Mouse (Mus musculus): ENCODE measurements around the gene Samd4. TPM values are rescaled to one million over a fixed set of nuclear protein-coding genes. Genes with fewer than 3 reads are reported as not detected.

The Samd4 gene
- polyA plus RNA-seq, 1 experiment from 2014 or later: 3.3 TPM

GRCm38 (mm10) chr14:46994704-46995103 lies 112.0 kb downstream of the Samd4 start:
- H3K4me1 ChIP-seq: peaks cover 27% of the 10 kb centered on the region
- H3K36me3 ChIP-seq: no peaks in the 10 kb centered on the region
- H3K9me3 ChIP-seq (replicated peaks): no peaks in the 10 kb centered on the region
- WGBS: 92% methylated on average over 7 of the region's 7 CpGs
- H3K27me3 ChIP-seq (ENCODE audit: low read depth, poor library complexity, severe bottlenecking): no peaks in the 10 kb centered on the region
- DNase-seq (ENCODE audit: low spot score): no peak
- no peak overlapping the region for H3K27ac ChIP-seq (replicated peaks)
- no peak overlapping the region for H3K4me3 ChIP-seq

- Histone ChIP-seq H3K27ac (replicated peaks) (no peak overlapping the region), H3K27me3 (ENCODE audit: low read depth, poor library complexity, severe bottlenecking) (no peaks in the 10 kb centered on the region), H3K4me3 (no peak overlapping the region), H3K36me3 (no peaks in the 10 kb centered on the region), H3K9me3 (replicated peaks) (no peaks in the 10 kb centered on the region), H3K4me1 (peaks cover 15% of the 10 kb centered on the region; the same call in 1 of the 2 replicates)
- WGBS: 77% methylated on average over 9 of the region's 9 CpGs
- DNase-seq (ENCODE audit: low spot score): no peak
These were observed 116.8 kb downstream of the Samd4 start for GRCm38 (mm10) chr14:46999321-47000025.

- H3K36me3 ChIP-seq: no peaks in the 10 kb centered on the region
- H3K9me3 ChIP-seq (replicated peaks): no peaks in the 10 kb centered on the region
- peaks cover 15% of the 10 kb centered on the region; the same call in 1 of the 2 replicates for H3K4me1 ChIP-seq
- H3K4me3 ChIP-seq: no peak overlapping the region
- 88% methylated on average over 11 of the region's 11 CpGs for WGBS
- DNase-seq (ENCODE audit: low spot score): no peak
- no peak overlapping the region for H3K27ac ChIP-seq (replicated peaks)
- H3K27me3 ChIP-seq (ENCODE audit: low read depth, poor library complexity, severe bottlenecking): no peaks in the 10 kb centered on the region
These were observed 117.6 kb downstream of the Samd4 start for GRCm38 (mm10) chr14:47000096-47000736.

GRCm38 (mm10) chr14:47000786-47001761 lies 118.4 kb downstream of the Samd4 start:
- WGBS: 80% methylated on average over 24 of the region's 24 CpGs
- no peak for DNase-seq (ENCODE audit: low spot score)
- Histone ChIP-seq H3K4me1 (peaks cover 15% of the 10 kb centered on the region; the same call in 1 of the 2 replicates), H3K27me3 (ENCODE audit: low read depth, poor library complexity, severe bottlenecking) (no peaks in the 10 kb centered on the region), H3K9me3 (replicated peaks) (no peaks in the 10 kb centered on the region), H3K36me3 (no peaks in the 10 kb centered on the region), H3K4me3 (no peak overlapping the region), H3K27ac (replicated peaks) (no peak overlapping the region)

GRCm38 (mm10) chr14:47004161-47004560 lies 121.5 kb downstream of the Samd4 start:
- WGBS: 36% methylated on average over 3 of the region's 3 CpGs
- no peaks in the 10 kb centered on the region for H3K9me3 ChIP-seq (replicated peaks)
- no peak overlapping the region for H3K4me3 ChIP-seq

GRCm38 (mm10) chr14:47011171-47012139 lies 128.8 kb downstream of the Samd4 start:
- Histone ChIP-seq H3K9me3 (replicated peaks) (no peaks in the 10 kb centered on the region), H3K4me1 (peaks cover 23% of the 10 kb centered on the region), H3K4me3 (peak overlapping the region; percentile 9; the same call in 1 of the 2 replicates), H3K27ac (replicated peaks) (0 out of 2 replicates have a peak overlapping the region, but pooled peaks have one; percentile 19), H3K36me3 (no peaks in the 10 kb centered on the region), H3K27me3 (ENCODE audit: low read depth, poor library complexity, severe bottlenecking) (no peaks in the 10 kb centered on the region)
- peak; percentile 19 for DNase-seq (ENCODE audit: low spot score)
- 67% methylated on average over 18 of the region's 18 CpGs for WGBS

More at GRCm38 (mm10) chr14:47004161-47004560, 121.5 kb downstream of the Samd4 start:
- Histone ChIP-seq H3K4me1 (peaks cover 15% of the 10 kb centered on the region; the same call in 1 of the 2 replicates), H3K36me3 (no peaks in the 10 kb centered on the region), H3K27me3 (ENCODE audit: low read depth, poor library complexity, severe bottlenecking) (no peaks in the 10 kb centered on the region), H3K27ac (replicated peaks) (no peak overlapping the region)
- no peak for DNase-seq (ENCODE audit: low spot score)

GRCm38 (mm10) chr14:47015618-47016017 lies 133.0 kb downstream of the Samd4 start:
- Histone ChIP-seq H3K4me1 (peaks cover 26% of the 10 kb centered on the region), H3K36me3 (no peaks in the 10 kb centered on the region), H3K27me3 (ENCODE audit: low read depth, poor library complexity, severe bottlenecking) (no peaks in the 10 kb centered on the region), H3K27ac (replicated peaks) (no peak overlapping the region), H3K9me3 (replicated peaks) (no peaks in the 10 kb centered on the region), H3K4me3 (no peak overlapping the region)
- no peak for DNase-seq (ENCODE audit: low spot score)
- 87% methylated on average over 3 of the region's 3 CpGs for WGBS

GRCm38 (mm10) chr14:47017658-47018057 lies 135.0 kb downstream of the Samd4 start:
- Histone ChIP-seq H3K27me3 (ENCODE audit: low read depth, poor library complexity, severe bottlenecking) (no peaks in the 10 kb centered on the region), H3K36me3 (no peaks in the 10 kb centered on the region), H3K9me3 (replicated peaks) (no peaks in the 10 kb centered on the region), H3K4me1 (peaks cover 14% of the 10 kb centered on the region), H3K4me3 (no peak overlapping the region), H3K27ac (replicated peaks) (no peak overlapping the region)
- DNase-seq (ENCODE audit: low spot score): no peak
- WGBS: 84% methylated on average over 3 of the region's 3 CpGs

- WGBS: 73% methylated on average over 10 of the region's 10 CpGs
- no peaks in the 10 kb centered on the region for H3K27me3 ChIP-seq (ENCODE audit: low read depth, poor library complexity, severe bottlenecking)
- H3K27ac ChIP-seq (replicated peaks): 0 out of 2 replicates have a peak overlapping the region, but pooled peaks have one; percentile 14
- peaks cover 8% of the 10 kb centered on the region for H3K4me1 ChIP-seq
- H3K4me3 ChIP-seq: no peak overlapping the region
- DNase-seq (ENCODE audit: low spot score): no peak
- H3K9me3 ChIP-seq (replicated peaks): no peaks in the 10 kb centered on the region
- no peaks in the 10 kb centered on the region for H3K36me3 ChIP-seq
These were observed 138.2 kb downstream of the Samd4 start for GRCm38 (mm10) chr14:47020886-47021285.

GRCm38 (mm10) chr14:47023529-47023928 lies 140.9 kb downstream of the Samd4 start:
- no peaks in the 10 kb centered on the region for H3K36me3 ChIP-seq
- DNase-seq (ENCODE audit: low spot score): no peak
- no peak overlapping the region for H3K27ac ChIP-seq (replicated peaks)
- no peak overlapping the region for H3K4me3 ChIP-seq
- WGBS: 93% methylated on average over 9 of the region's 9 CpGs
- H3K27me3 ChIP-seq (ENCODE audit: low read depth, poor library complexity, severe bottlenecking): no peaks in the 10 kb centered on the region
- H3K4me1 ChIP-seq: peaks cover 8% of the 10 kb centered on the region
- H3K9me3 ChIP-seq (replicated peaks): no peaks in the 10 kb centered on the region

- 82% methylated on average over 6 of the region's 6 CpGs for WGBS
- H3K4me1 ChIP-seq: peaks cover 9% of the 10 kb centered on the region
- H3K27me3 ChIP-seq (ENCODE audit: low read depth, poor library complexity, severe bottlenecking): no peaks in the 10 kb centered on the region
- no peaks in the 10 kb centered on the region for H3K9me3 ChIP-seq (replicated peaks)
- H3K4me3 ChIP-seq: no peak overlapping the region
- H3K27ac ChIP-seq (replicated peaks): no peak overlapping the region
- no peak for DNase-seq (ENCODE audit: low spot score)
- no peaks in the 10 kb centered on the region for H3K36me3 ChIP-seq
These were observed 144.9 kb downstream of the Samd4 start for GRCm38 (mm10) chr14:47027431-47028118.

Measured in midbrain, embryonic 10.5 days (tissue).